Mouse (Mus musculus) adrenal gland (tissue): Measurements from ENCODE around the gene Shox2.

Source experiments
- intact Hi-C: fragments of 180-260 bp; cut with DNase I; formaldehyde crosslinking; loops from one replicate; pipeline ENCODE4 v1.15.1; 2025

Gene Shox2

DNA sequence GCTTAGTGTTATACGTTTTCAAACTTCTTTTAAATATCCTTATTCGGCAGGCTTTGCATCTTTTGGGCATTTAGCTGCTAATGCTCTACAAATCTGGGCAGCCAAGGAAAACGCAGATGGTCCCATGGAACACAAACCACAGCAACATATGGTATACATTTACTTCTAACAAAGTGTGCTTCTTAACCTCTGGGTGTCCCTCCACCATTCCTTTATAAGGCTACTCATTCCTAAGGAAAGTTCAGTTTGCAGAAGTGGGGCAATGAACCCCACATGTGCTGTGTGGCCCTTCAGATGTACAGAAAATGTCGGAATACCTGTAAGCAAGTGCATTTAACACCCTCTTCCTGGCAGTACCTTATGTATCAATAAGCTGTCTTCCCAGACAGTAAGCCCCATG lies 14.1 kb downstream of the Shox2 start:
- intact Hi-C loops = no loop called here

DNA sequence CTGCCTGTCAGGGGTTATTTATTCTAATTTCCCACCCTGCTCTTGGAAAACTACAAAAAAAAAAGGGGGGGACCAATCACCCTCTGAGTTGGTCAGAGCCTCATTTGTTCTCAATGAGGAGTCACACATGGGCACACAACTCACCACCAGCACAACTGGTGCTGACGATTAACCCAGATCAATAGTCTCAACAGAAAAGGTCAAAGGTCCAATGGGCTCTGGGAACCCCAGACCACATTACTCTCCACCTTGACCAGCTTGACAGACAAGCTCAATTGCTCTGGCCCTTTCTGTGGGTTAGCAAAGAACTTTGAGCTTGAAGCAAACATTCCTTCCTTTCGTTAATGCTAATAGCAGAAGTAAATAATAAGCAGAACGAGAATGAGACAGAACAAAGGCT lies 16.7 kb downstream of the Shox2 start:
- intact Hi-C loops = no loop called here

DNA sequence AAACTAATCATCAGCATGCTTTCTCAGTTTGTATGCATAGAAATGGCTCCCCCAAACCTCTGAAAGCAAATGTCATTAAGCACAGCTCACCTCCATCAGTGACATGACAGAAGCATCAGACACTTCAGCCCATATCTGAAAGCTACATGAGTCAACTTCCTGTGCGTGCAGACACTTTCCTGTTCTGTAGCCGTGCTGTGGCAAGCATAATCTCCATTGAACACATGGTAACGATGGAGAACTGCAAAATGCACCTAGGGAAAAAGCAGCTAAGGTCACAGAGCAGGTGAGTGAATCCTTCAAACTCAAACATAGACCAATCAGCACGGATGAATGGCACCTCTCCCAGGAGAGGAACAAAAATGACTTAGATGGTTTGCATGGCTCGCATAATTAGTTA lies 21.6 kb downstream of the Shox2 start:
- intact Hi-C loops = no loop called here

DNA sequence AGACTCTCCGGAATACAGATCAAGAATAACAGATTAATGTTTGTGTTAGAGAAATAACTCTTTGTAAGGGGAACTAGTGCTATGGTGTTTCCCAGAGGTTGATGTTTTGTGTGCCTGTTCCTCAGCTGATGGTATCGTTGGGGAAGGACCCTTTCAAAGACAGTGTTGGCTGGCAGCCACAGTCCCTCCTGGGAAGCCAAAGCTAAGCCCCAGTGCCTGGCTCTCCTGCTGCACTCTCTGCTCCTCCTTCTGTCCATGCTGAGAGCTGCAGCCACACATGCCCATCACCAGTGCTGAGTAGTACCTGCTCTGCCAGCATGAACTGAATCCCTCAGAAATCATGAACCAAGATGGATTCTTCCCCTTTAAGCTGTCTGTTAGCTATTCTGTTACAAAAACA lies 26.4 kb downstream of the Shox2 start:
- intact Hi-C loops = no loop called here

DNA sequence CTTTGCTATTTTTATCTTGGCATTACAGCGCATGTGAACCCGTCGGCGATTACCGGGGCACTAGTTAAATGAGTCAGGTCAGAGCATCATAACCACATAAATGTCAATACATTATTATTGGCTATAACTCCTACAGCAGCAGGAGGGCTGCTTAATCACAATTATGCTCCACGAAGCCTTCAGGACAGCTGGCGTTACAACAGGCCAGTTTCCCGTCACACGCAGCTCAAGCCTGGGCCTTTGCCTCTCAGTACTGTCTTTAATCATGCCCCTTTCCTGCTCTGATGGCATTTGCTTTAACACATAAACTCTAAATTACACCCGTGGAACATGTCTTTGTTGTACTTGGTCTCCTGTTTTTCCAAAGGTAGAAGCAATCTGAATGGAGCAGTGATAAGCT lies 41.9 kb downstream of the Shox2 start:
- intact Hi-C loops = no loop called here

DNA sequence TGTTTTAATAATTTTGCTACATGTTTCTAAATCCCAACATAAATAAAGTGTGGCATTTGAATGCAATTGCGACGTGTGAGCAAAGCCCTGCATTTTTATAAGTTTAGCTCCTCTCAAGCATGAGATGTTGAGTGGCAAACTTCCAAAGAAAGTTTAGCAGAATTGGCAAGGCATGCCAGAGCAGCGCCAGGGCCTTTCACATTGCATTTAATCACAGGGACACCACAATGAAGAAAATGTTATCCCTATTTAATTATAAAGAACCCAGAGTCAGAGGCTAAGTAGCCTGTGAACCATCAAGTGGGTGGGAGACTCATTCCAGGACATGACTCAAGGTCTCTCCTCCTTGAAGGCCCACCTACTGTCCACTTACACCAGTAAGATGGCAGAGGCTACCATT lies 59.1 kb downstream of the Shox2 start:
- intact Hi-C loops = no loop called here
